Mouse (Mus musculus) E14TG2a.4 (cell line): ENCODE measurements around the gene Sema4c.

Experiments
- H3K27me3 ChIP-seq: 2 replicates; pipeline ENCODE4 v1.6.1; 2014; ENCODE audit warnings: low read length, control low read depth; ENCODE audit not compliant: insufficient read depth
- H3K36me3 ChIP-seq: 2 replicates; pipeline ENCODE4 v1.6.1; 2014; ENCODE audit warnings: low read length, control low read depth; ENCODE audit not compliant: insufficient read depth
- H3K4me1 ChIP-seq: replicated peaks from 2 replicates; pipeline ENCODE4 v1.6.1; 2014; ENCODE audit warnings: low read depth, low read length, control low read depth
- H3K4me3 ChIP-seq: replicated peaks from 2 replicates; pipeline ENCODE4 v1.5.1; 2014; ENCODE audit warnings: mild to moderate bottlenecking, low read length
- H3K9me3 ChIP-seq: 2 replicates; pipeline ENCODE4 v1.6.1; 2014; ENCODE audit warnings: low read length, control low read depth
- CTCF ChIP-seq: conservative IDR thresholded peaks from 2 replicates; pipeline ENCODE4 v1.5.1; 2014; ENCODE audit warnings: low read length
- NANOG ChIP-seq: IDR thresholded peaks from 2 replicates; pipeline ENCODE4 v1.6.1; 2014; ENCODE audit warnings: borderline replicate concordance, low read length, mixed read lengths
- POU5F1 ChIP-seq: IDR thresholded peaks from 2 replicates; pipeline ENCODE4 v1.6.1; 2014; ENCODE audit warnings: low read length, borderline replicate concordance

Gene Sema4c

DNA sequence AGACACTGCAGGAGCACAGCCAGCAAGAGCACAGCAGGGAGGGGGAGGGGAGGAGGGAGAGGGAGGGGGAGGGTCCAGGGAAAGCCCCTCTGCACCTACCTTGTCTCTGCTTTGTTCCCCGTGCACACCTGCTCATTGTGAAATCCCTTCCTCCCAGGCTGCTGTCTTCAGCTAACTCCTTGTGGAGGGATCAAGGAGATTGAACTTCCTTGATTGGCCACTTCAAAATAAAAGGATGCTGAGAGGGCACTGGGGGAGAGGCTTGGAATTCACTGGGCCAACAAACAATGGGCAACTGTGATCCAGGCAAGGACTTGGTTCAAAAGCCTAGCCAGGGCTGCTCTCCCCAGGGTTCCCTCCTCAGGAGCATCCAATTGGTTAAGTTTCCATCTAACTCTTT lies 35.0 kb upstream of the Sema4c start:
- Histone ChIP-seq H3K9me3 (no peaks in the 10 kb centered on the region), H3K4me3 (no peak overlapping the region), H3K36me3 (peaks cover 19% of the 10 kb centered on the region), H3K4me1 (peaks cover 81% of the 10 kb centered on the region), H3K27me3 (no peaks in the 10 kb centered on the region)
- TF ChIP-seq CTCF (no peak), NANOG (no peak), POU5F1 (no peak)

DNA sequence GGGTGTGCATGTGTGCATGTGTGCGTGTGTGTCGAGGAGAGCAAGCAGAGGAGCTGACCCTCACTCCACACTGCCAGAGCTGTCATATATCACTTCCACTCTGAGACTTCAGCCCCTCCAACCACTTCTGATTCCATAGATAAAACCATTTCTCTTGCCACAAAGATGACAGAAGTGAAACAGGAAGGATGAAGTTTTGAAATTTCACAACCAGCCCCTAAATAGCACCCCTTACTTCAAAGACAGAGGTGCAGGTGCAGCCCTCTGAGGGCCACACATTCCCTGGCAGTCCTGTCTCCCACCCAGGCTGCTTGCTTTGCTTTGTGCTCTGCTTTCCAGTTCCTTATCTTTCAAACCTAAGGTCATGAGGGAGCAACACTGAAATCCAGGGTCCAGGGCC lies 33.3 kb upstream of the Sema4c start:
- TF ChIP-seq POU5F1 (no peak), NANOG (no peak), CTCF (no peak)
- Histone ChIP-seq H3K4me1 (peaks cover 71% of the 10 kb centered on the region), H3K4me3 (no peak overlapping the region), H3K9me3 (no peaks in the 10 kb centered on the region), H3K27me3 (no peaks in the 10 kb centered on the region), H3K36me3 (peaks cover 14% of the 10 kb centered on the region)

DNA sequence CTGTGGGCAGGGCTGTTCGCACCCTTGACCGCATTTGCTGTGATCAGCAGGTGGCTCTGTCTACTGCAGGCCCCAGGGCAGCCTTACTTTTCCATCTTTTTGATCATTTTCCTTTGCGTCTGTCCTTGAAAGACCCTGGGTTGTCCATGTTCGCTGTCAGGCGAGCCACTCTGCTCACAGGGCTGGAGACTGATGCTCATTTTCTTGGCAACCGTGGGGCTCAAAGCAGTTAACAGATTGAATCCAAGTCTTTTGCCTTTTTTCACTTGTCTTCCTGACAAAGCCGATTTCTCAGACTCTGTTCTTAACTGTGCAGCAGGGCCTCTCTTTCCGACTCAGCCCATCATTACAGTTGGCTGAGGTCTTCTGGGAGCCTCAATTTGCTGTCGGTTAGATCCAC lies 32.5 kb upstream of the Sema4c start:
- Histone ChIP-seq H3K27me3 (no peaks in the 10 kb centered on the region), H3K9me3 (no peaks in the 10 kb centered on the region), H3K36me3 (peaks cover 14% of the 10 kb centered on the region), H3K4me3 (no peak overlapping the region), H3K4me1 (peaks cover 64% of the 10 kb centered on the region)
- TF ChIP-seq CTCF (no peak), POU5F1 (no peak), NANOG (no peak)

DNA sequence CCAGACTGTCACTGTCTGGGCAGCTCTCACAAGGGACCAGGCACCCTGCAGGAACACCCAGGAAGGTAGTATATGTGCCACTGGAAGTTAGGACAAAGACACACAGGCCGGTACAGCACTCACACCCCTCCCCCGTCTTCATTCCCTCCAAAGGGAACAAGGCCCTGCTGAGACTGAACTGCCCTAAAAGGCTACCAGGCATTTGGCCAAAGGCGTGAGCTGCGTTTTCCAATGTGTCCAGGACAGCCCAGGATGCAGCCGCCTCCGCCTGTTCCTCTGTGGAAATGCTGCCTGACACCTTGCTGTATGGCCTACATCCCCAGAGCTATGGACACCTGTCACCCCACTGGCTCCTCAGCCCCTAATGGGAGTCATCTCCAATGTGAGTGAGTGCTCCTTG lies 31.3 kb upstream of the Sema4c start:
- peaks cover 5% of the 10 kb centered on the region for H3K36me3 ChIP-seq
- H3K4me1 ChIP-seq = peaks cover 53% of the 10 kb centered on the region
- no peaks in the 10 kb centered on the region for H3K9me3 ChIP-seq
- TF ChIP-seq CTCF = no peak
- TF ChIP-seq NANOG = no peak
- no peak for TF ChIP-seq POU5F1
- H3K27me3 ChIP-seq = 0 out of 2 replicates have a peak, but pooled peaks cover 2% of the 10 kb centered on the region
- no peak overlapping the region for H3K4me3 ChIP-seq

DNA sequence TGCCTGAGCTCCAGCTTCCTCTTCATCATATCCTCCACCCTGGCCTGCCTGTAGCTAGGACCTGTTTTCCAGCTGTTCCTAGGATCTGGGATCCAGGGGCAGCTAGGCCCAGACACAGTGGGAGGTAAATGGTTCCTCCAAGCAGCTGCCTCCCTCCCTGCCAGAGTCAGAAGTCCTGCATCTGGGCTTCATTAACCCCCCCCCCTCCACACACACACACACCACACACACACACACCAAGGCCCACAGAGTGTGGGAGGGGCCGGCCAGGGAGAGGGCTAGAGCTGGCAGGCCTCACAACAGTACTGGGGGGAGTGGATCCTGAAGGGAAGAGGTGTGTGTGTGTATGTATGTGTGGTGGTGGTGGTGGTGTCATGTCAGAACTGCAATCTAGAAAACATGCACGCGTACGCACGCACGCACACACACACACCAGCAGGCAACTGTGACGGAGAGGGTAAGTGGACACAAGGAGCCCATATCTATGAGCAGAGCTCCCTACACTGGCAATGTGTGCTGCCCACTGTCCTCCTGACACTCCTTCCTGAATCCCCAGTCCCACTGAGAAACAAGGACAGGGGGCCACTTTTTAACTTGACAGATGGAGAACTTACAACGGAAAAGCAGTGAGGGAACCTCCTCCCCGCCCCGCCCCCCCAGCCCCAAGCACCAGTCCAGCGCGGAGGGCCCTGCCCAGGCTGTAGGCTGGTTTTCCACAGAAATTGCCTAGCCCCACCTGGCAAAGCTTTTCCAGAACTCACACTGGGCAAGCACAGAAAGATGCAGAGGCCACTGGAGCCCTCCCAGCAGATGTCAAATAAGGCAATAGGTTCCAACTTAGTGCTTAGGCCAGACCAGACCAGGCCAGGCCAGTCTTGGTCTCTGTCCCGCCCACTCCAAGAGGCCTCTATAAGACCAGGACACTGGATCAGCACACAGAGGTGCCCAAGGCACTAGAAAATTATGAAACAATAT lies 30.6 kb upstream of the Sema4c start:
- Histone ChIP-seq H3K4me3 (no peak overlapping the region), H3K4me1 (peaks cover 56% of the 10 kb centered on the region), H3K36me3 (peaks cover 1% of the 10 kb centered on the region), H3K9me3 (no peaks in the 10 kb centered on the region), H3K27me3 (peaks cover 5% of the 10 kb centered on the region; the same call in 1 of the 2 replicates)
- TF ChIP-seq NANOG (no peak), POU5F1 (no peak), CTCF (no peak)

DNA sequence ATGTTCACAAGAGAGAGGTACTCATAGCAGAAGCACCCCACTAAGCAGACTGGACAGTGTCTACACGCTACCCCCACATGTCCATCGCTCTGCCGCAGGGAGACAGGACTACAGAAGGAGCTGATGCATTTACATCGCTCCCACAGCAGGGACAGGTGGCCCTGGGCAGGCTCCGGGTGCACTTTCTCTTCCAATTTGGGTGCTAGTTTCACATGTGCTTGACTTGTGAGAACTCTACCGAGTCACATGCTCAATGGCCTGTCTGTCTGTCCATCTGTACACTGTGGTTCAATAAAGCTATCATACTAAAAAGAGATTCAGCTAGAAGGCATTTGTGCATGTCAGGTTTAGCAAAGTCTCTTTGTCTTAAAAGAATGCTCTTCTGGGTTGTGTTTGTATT lies 29.7 kb upstream of the Sema4c start:
- Histone ChIP-seq H3K4me3 (no peak overlapping the region), H3K36me3 (no peaks in the 10 kb centered on the region), H3K4me1 (peaks cover 55% of the 10 kb centered on the region), H3K9me3 (no peaks in the 10 kb centered on the region), H3K27me3 (peaks cover 9% of the 10 kb centered on the region)
- TF ChIP-seq NANOG (no peak), CTCF (no peak), POU5F1 (no peak)

DNA sequence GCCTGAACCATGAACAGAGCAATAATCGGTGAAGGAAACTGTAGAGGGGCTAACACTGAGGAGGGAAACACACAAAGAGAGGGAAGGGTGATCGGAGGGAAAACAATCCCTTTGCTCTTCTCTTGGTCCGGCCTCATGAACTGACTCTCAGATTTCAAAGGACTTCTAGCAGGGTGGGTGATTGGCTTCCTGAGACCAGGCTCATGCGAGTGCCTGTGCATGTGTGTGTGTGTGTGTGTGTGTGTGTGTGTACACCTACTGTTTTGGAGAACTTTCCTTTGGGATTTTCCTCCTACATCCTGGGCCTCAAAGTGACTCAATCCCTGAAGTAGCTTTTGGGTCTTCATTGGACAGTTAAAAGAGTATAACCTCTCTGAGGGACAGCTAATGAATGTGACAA lies 28.1 kb upstream of the Sema4c start:
- Histone ChIP-seq H3K4me3 (no peak overlapping the region), H3K4me1 (peaks cover 46% of the 10 kb centered on the region), H3K27me3 (peaks cover 19% of the 10 kb centered on the region), H3K36me3 (no peaks in the 10 kb centered on the region), H3K9me3 (no peaks in the 10 kb centered on the region)
- TF ChIP-seq CTCF (no peak), POU5F1 (no peak), NANOG (no peak)

DNA sequence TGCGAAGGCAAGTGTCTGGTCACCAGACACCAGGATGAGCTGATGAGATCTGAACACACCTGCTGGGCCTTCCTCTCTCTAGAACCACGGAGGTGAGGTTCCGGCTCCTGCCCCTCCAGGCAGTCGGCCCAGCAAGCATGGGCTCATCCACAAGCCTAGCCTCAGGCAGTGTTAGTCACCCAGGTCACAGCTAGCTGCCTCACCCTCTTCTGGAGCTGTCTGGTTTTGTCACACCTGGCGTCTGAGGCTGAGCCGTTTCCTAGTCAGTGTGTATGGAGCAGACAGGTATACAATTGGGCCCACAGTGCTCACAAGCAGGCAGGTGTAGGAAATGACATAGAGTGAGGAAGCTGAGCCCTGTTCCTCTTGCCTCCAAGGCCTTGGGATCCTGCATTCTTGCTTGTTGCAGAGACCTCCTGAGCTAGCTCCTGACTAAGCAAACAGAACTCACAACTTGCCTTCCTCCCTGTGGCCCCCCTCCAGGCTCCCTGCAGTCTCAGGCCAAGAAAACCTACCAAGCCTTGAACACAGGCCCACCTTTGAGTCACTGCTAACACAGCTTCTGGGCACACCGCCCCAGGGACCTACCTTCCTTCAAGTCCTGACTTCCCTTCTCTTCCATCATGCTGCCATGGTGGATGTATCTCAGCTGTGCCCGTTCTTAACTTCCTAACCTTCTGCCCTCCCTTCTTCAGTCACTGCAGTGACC lies 25.4 kb upstream of the Sema4c start:
- TF ChIP-seq CTCF (no peak), POU5F1 (no peak), NANOG (no peak)
- Histone ChIP-seq H3K36me3 (no peaks in the 10 kb centered on the region), H3K4me1 (peaks cover 48% of the 10 kb centered on the region), H3K9me3 (no peaks in the 10 kb centered on the region), H3K4me3 (no peak overlapping the region), H3K27me3 (peaks cover 19% of the 10 kb centered on the region)

DNA sequence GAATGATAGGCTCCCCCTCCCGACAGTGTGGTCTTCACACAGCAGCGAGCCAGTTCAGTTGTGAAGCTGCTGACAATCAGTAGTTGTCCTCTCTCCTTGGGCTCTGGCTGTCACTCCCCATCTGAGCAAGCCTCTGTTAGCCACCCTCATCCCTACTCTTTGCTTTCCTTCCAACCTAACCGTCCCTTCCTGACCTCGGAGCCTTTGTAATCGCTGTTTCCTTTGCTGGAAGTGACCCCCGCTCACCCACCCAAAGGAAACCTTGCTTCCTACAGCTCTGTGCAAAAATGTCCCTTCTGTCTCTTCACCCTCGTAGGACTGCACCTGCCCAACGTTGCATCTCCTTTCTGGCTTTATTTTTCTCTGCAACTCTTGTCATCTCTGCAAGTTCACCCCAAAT lies 24.1 kb upstream of the Sema4c start:
- H3K36me3 ChIP-seq = no peaks in the 10 kb centered on the region
- no peak overlapping the region for H3K4me3 ChIP-seq
- H3K9me3 ChIP-seq = no peaks in the 10 kb centered on the region
- H3K27me3 ChIP-seq = peaks cover 25% of the 10 kb centered on the region
- TF ChIP-seq POU5F1 = no peak
- TF ChIP-seq CTCF = no peak
- TF ChIP-seq NANOG = no peak
- peaks cover 57% of the 10 kb centered on the region for H3K4me1 ChIP-seq
